Mouse (Mus musculus) liver, postnatal 0 days (tissue): Measurements from ENCODE around the gene Cfap70.

ENCODE experiments used
- CTCF ChIP-seq: sonication (generic); IDR thresholded peaks from 2 replicates; pipeline ENCODE4 v1.5.1; 2016; ENCODE audit warnings: antibody characterized with exemption, low read depth
- EP300 ChIP-seq: IDR thresholded peaks from 2 replicates; pipeline ENCODE4 v1.6.1; 2016; ENCODE audit warnings: antibody characterized with exemption, low read depth, mild to moderate bottlenecking

- TF ChIP-seq CTCF (no peak), EP300 (no peak)
Observed at GRCm38 (mm10) chr14:20477261-20478025, 25.4 kb upstream of the Cfap70 start.
